Mouse (Mus musculus) activated CD4-positive, CD25-positive, alpha-beta regulatory T cell, adult 4 months (primary cell): Measurements from ENCODE around the gene Btbd9. TPM values are rescaled to one million over a fixed set of nuclear protein-coding genes. Genes with fewer than 3 reads are reported as not detected.

Experiments
- polyA plus RNA-seq, 2 experiments: library from polyadenylated mRNA; unstranded; fragments of 100-300 nt; shearing (Covaris generic); gene quantifications; one replicate each; pipeline ENCODE4 v1.2.1; 2017

Btbd9 gene
- polyA plus RNA-seq, 2 experiments from 2014 or later = 51.2 to 51.6 TPM

Other genes with a start within 250 kb of the Btbd9 start
- gene Dnah8, start 47.9 kb upstream of the Btbd9 start, polyA plus RNA-seq = 10 to 100 TPM; 15.6 to 23.1 TPM
- 100 to 1,000 TPM; 117 to 142 TPM for gene Glo1, start 50.4 kb upstream of the Btbd9 start, polyA plus RNA-seq